Mouse (Mus musculus) layer of hippocampus, adult 8-10 months (tissue): ENCODE data around the gene Ndrg3. TPM values are rescaled to one million over a fixed set of nuclear protein-coding genes. Genes with fewer than 3 reads are reported as not detected.
"Not testable (repeated sequence)": the region's sequence is repeated elsewhere in the genome, so short reads cannot be mapped to it uniquely, and the experiment has no call there.

Experiments
- DNase-seq, 2 experiments: peaks; one replicate each; pipeline ENCODE4 v3.0.0; 2022; ENCODE audit warnings: low spot score in 2 of 2
- total RNA-seq, 4 experiments: library from RNA; stranded (reverse); gene quantifications; 2 replicates each; pipeline ENCODE4 v1.2.4; 2022

Ndrg3 gene
- total RNA-seq, 4 experiments from 2014 or later, result 385 to 449 (median 420) TPM

GRCm38 (mm10) chr2:156998263-156998662 lies 6.4 kb upstream of the Ndrg3 start:
- DNase-seq, result no peak

DNA sequence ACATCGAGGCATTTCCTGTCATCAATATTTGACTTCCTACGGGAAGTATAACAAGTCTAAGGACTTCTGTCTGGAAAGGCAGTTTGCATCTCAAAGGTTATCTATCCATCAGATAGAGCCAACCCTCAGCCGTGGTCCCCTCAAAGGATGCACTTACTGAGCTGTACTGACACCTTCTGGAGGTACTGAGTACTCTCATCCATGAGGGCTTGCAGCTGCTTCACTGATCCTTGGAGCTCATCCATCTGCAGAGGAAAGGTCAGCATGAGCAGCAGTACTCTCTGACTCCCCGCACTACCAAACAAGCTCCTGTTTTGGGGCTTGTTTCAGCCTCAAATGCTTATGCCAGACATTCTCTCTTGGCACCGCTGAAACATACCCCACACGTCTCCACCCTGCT lies 4.7 kb upstream of the Ndrg3 start:
- no peak for DNase-seq

GRCm38 (mm10) chr2:156990727-156991431 lies 977 bp downstream of the Ndrg3 start:
- no peak for DNase-seq

DNA sequence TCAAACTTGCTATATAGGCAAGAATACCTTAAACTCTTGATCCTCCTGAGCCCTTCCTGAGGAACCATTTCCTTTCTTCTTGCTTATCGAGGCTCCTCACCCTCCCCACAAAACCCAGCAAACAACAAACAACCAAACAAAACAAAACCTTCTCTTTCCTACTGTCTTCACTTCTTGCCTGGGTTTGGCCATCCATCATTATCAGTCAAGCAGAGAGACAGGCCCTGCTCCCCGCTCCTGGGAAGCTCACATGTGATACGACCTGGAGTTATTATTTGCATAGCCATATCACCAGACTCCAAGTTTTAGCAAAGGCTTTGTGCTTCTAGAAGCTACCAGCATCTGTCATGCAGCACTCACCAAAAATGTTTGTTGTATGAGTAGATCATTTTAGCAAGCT lies 4.5 kb downstream of the Ndrg3 start:
- DNase-seq, result no peak

GRCm38 (mm10) chr2:156982864-156983263 lies 9.0 kb downstream of the Ndrg3 start:
- DNase-seq, result no peak

GRCm38 (mm10) chr2:156981291-156981690 lies 10.6 kb downstream of the Ndrg3 start:
- DNase-seq, result no peak

- no peak for DNase-seq
Measured at GRCm38 (mm10) chr2:156980059-156980458, 11.8 kb downstream of the Ndrg3 start.

DNA sequence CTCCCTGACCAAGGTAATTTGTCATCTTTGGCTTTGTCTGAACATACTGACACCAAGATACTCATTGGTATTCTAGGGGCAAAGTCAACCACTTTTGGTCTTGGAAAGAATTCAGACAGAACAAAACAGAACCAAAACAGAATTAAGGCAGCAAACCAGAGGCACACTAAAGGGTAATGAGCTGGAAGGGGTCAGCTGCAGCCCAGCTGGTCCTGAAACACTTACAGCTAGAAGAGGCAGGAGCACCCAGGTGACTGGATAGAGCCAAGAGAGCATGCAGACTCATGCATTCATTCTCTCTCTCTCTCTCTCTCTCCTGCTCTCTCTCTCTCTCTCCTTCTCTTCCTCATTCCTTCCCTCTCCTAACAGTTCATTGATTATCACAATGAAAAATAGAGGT lies 15.1 kb downstream of the Ndrg3 start:
- DNase-seq, result no peak

GRCm38 (mm10) chr2:156974967-156975366 lies 16.9 kb downstream of the Ndrg3 start:
- no peak for DNase-seq

GRCm38 (mm10) chr2:156973316-156974100 lies 18.3 kb downstream of the Ndrg3 start:
- peak in 1 of 2 experiments; percentile 43 for DNase-seq

- DNase-seq, result no peak
Measured at GRCm38 (mm10) chr2:156970253-156970652, 21.6 kb downstream of the Ndrg3 start.

- no peak for DNase-seq
Measured at GRCm38 (mm10) chr2:156968501-156968900, 23.4 kb downstream of the Ndrg3 start.

GRCm38 (mm10) chr2:156967388-156967787 lies 24.5 kb downstream of the Ndrg3 start:
- no peak for DNase-seq

GRCm38 (mm10) chr2:156963891-156964290 lies 28.0 kb downstream of the Ndrg3 start:
- DNase-seq, result no peak

DNA sequence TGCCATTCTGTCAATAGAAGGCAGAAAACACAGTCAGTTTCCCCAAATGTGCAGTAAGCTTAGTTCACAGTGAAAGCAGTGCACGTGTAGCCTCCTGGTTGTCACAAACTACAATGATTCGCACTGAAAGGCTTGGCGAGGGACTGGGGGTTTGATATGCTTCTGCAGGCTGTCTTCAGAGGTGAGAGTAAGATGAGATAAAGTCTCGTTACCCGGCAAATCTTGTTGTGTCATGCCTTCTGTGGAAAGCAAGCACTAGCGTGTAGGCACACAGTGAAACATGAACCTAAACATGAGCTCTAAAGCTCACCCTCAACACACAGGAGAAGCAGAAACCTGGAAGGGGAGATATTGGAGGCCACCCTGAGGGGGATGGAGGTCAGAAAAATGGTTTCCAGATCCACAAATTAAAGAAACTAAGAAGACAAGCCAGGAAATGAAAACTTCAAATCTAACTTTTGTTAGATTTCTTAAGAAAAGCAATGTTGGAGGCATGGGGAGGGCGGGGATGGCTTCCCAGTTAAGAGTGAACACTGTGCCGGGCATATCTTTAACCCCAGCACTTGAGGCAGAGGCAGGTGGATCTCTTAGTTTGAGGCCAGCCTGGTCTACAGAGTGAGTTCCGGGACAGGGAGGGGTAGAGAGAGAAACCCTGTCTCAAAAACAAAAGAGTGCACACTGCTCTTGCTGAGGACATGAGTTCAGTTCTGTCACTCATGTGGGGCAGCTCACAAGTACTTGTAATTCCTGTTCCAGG lies 33.2 kb downstream of the Ndrg3 start:
- DNase-seq, result no peak

GRCm38 (mm10) chr2:156957035-156957434 lies 34.8 kb downstream of the Ndrg3 start:
- DNase-seq, result no peak

DNA sequence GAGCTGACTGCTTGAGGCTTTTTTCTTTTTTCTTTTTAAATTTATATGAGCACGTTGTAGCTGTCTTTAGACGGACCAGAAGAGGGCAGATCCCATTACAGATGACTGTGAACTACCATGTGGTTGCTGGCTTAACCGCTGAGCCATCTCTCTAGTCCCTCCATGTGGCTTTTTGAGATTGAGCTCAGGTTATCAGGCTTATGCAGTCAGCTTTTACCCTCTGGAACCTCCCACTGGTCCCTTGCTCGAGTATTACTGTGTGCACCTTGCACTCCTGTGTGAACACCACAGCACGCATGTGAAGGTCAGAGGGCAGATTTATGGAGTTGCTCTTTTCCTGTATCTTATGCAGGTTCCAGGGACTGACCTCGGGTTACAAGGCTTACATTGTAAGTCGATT lies 35.5 kb downstream of the Ndrg3 start:
- DNase-seq, result no peak

DNA sequence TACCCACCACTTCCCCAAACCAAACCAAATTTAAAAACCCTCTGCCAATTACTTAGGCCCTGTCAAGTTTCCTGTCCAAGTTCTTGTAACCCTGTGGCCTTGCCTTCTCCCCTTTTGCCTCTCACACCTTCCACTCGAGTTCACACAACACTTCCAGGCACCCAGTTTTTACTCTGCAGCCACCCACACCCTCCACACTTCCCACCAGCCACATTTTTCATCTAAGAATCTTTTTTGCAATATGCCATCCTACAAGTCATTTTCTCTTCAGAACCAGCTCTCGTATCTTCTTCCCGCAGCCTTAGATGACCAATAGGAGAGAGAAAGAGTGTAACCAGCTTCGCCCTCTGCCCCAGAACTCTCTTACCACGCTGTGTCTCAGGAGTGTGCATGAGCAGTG lies 37.4 kb downstream of the Ndrg3 start:
- no peak for DNase-seq

DNA sequence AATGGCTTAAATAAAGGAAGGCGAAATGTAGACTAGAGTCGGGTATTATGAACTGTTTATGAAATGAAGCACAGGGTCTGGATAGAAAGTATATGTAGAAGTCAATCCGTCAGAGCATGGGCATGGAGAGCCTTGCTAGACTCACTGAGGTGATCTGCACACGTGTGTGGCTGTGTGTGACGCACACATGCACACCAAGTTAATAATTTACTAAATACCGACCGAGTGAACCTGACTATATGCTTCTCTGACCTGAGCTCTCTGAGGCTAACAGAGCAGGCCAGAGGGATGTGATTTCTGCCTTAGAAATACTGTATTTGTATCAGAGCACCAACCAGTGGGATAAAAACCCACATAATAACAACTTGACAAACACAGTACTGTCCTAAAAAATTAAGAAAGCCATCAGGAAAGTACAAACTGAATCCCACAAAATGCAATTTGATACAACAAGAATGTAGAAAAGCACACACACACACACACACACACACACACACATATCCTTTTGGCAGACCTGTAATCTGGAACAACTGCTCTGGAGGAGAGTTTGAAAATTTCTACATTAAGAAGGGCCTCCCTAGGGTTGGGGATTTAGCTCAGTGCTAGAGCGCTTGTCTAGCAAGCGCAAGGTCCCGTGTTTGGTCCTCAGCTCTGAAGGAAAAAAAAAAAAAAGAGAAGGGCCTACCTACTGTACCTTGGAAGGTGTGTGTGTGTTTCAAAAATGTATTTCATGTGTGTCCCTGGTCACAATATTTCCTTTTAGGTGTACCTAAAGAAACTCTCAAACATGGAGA lies 40.4 kb downstream of the Ndrg3 start:
- no peak for DNase-seq

DNA sequence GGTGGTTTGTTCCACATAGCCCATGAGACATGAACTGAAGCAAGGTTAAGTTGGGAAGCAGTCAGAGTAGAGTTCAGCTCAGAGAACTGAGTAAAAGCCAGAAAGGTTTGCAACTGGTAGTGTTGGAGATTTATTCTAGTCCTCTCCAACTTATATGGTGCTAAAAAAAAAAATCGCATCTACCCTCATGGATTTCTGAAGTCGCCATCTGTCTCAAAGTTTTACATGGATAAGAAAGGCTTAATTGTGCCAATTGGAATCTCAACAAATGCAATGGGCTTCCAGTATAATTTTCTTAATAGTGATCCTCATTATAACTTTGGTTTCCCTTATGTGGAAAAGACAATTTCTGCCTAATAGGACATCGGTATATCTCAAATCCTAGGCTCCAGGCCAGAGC lies 41.0 kb downstream of the Ndrg3 start:
- DNase-seq, result no peak

DNA sequence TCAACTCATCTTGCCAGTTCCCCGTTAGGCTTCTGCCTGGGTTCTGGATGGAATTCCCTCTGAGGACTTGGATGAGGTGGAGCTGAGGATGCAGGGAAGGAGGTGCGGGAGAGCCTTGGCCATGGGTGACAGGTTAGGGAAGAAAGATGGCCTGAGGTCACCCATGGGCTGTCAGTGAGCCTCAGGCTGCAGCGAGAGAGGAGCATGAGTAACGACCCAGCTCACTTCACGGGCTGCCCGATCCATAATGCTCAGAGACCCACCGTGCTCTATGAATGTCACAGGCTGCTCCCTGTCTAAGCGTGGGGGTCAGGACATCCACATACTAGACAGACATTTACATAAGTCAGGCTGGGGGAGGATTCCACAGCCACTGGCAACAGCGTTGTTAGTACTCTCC lies 50.3 kb downstream of the Ndrg3 start:
- DNase-seq, result not testable (repeated sequence)
